Mouse (Mus musculus): ENCODE measurements around the gene Igsf11. TPM values are rescaled to one million over a fixed set of nuclear protein-coding genes. Genes with fewer than 3 reads are reported as not detected.

Igsf11 gene
- polyA plus RNA-seq (2014; fragmentation: Nextera tagmentation; extraction: Ambion mirVana) = 3.5 and 4.5 TPM in 2 replicates

GRCm38 (mm10) chr16:38892371-38892770 is at the start of gene Igsf11:
Igsf11 (plus strand) TSS chr16:38892671.
- Histone ChIP-seq H3K4me1 (replicated peaks; ENCODE audit: control insufficient read depth, insufficient read depth, low read length) (no peaks in the 10 kb centered on the region), H3K4me2 (replicated peaks) (no peak within 1 kb of the TSS), H3K4me3 (replicated peaks; ENCODE audit: low read length) (no peak within 1 kb of the TSS), H3K36me3 (replicated peaks; ENCODE audit: control insufficient read depth, insufficient read depth) (no peaks in the 10 kb centered on the region), H3K9ac (no peak within 1 kb of the TSS), H3K9me3 (ENCODE audit: control insufficient read depth, low read length) (no peaks in the 10 kb centered on the region), H3K27me3 (ENCODE audit: control insufficient read depth, insufficient read depth, low read length) (no peaks in the 10 kb centered on the region), H3K27ac (no peak within 1 kb of the TSS)
- ATAC-seq (ENCODE audit: low FRiP score) (no peak), DNase-seq (ENCODE audit: low spot score) (no peak)
- 86% methylated on average over 7 of the region's 7 CpGs for WGBS

- no peaks in the 10 kb centered on the region for H3K36me3 ChIP-seq (replicated peaks; ENCODE audit: control insufficient read depth, insufficient read depth)
- no peak overlapping the region for H3K9ac ChIP-seq
- H3K4me3 ChIP-seq (replicated peaks; ENCODE audit: low read length) = no peak overlapping the region
- H3K27ac ChIP-seq = no peak overlapping the region
- DNase-seq (ENCODE audit: low spot score) (peak; percentile 84), ATAC-seq (ENCODE audit: low FRiP score) (no peak)
- H3K4me1 ChIP-seq (replicated peaks; ENCODE audit: control insufficient read depth, insufficient read depth, low read length) = no peaks in the 10 kb centered on the region
- 35% methylated on average over 8 of the region's 8 CpGs for WGBS
- 0 out of 2 replicates have a peak overlapping the region, but pooled peaks have one; percentile 27 for H3K4me2 ChIP-seq (replicated peaks)
- H3K9me3 ChIP-seq (ENCODE audit: control insufficient read depth, low read length) = no peaks in the 10 kb centered on the region
- no peaks in the 10 kb centered on the region for H3K27me3 ChIP-seq (ENCODE audit: control insufficient read depth, insufficient read depth, low read length)
Measured at GRCm38 (mm10) chr16:38858120-38858749, 34.2 kb upstream of the Igsf11 start.

- no peak for ATAC-seq (ENCODE audit: low FRiP score)
- H3K27ac ChIP-seq = no peak overlapping the region
- WGBS = 47% methylated on average over 6 of the region's 6 CpGs
- H3K4me1 ChIP-seq (replicated peaks; ENCODE audit: control insufficient read depth, insufficient read depth, low read length) = no peaks in the 10 kb centered on the region
- H3K4me2 ChIP-seq (replicated peaks) = no peak overlapping the region
- no peak for DNase-seq (ENCODE audit: low spot score)
- no peak overlapping the region for H3K9ac ChIP-seq
- no peaks in the 10 kb centered on the region for H3K27me3 ChIP-seq (ENCODE audit: control insufficient read depth, insufficient read depth, low read length)
- H3K4me3 ChIP-seq (replicated peaks; ENCODE audit: low read length) = no peak overlapping the region
- no peaks in the 10 kb centered on the region for H3K36me3 ChIP-seq (replicated peaks; ENCODE audit: control insufficient read depth, insufficient read depth)
- no peaks in the 10 kb centered on the region for H3K9me3 ChIP-seq (ENCODE audit: control insufficient read depth, low read length)
Measured at GRCm38 (mm10) chr16:38860548-38860947, 31.9 kb upstream of the Igsf11 start.

- H3K9me3 ChIP-seq (ENCODE audit: control insufficient read depth, low read length) = no peaks in the 10 kb centered on the region
- H3K4me1 ChIP-seq (replicated peaks; ENCODE audit: control insufficient read depth, insufficient read depth, low read length) = no peaks in the 10 kb centered on the region
- ATAC-seq (ENCODE audit: low FRiP score) (no peak), DNase-seq (ENCODE audit: low spot score) (no peak)
- H3K27ac ChIP-seq = no peak overlapping the region
- 92% methylated on average over 5 of the region's 5 CpGs for WGBS
- H3K4me3 ChIP-seq (replicated peaks; ENCODE audit: low read length) = no peak overlapping the region
- no peak overlapping the region for H3K9ac ChIP-seq
- no peaks in the 10 kb centered on the region for H3K27me3 ChIP-seq (ENCODE audit: control insufficient read depth, insufficient read depth, low read length)
- H3K4me2 ChIP-seq (replicated peaks) = no peak overlapping the region
- no peaks in the 10 kb centered on the region for H3K36me3 ChIP-seq (replicated peaks; ENCODE audit: control insufficient read depth, insufficient read depth)
Measured at GRCm38 (mm10) chr16:38864358-38864757, 28.1 kb upstream of the Igsf11 start.

GRCm38 (mm10) chr16:38873231-38873630 is 19.2 kb upstream of the Igsf11 start:
- H3K4me2 ChIP-seq (replicated peaks) = no peak overlapping the region
- no peaks in the 10 kb centered on the region for H3K36me3 ChIP-seq (replicated peaks; ENCODE audit: control insufficient read depth, insufficient read depth)
- H3K27me3 ChIP-seq (ENCODE audit: control insufficient read depth, insufficient read depth, low read length) = no peaks in the 10 kb centered on the region
- H3K9ac ChIP-seq = no peak overlapping the region
- H3K4me3 ChIP-seq (replicated peaks; ENCODE audit: low read length) = no peak overlapping the region
- 88% methylated on average over 4 of the region's 4 CpGs for WGBS
- no peaks in the 10 kb centered on the region for H3K4me1 ChIP-seq (replicated peaks; ENCODE audit: control insufficient read depth, insufficient read depth, low read length)
- H3K9me3 ChIP-seq (ENCODE audit: control insufficient read depth, low read length) = no peaks in the 10 kb centered on the region
- ATAC-seq (ENCODE audit: low FRiP score) = no peak
- DNase-seq (ENCODE audit: low spot score) = no peak
- H3K27ac ChIP-seq = no peak overlapping the region

GRCm38 (mm10) chr16:38874481-38874880 is 18.0 kb upstream of the Igsf11 start:
- Histone ChIP-seq H3K27ac (no peak overlapping the region), H3K4me1 (replicated peaks; ENCODE audit: control insufficient read depth, insufficient read depth, low read length) (no peaks in the 10 kb centered on the region), H3K36me3 (replicated peaks; ENCODE audit: control insufficient read depth, insufficient read depth) (no peaks in the 10 kb centered on the region), H3K4me3 (replicated peaks; ENCODE audit: low read length) (no peak overlapping the region), H3K27me3 (ENCODE audit: control insufficient read depth, insufficient read depth, low read length) (no peaks in the 10 kb centered on the region), H3K9me3 (ENCODE audit: control insufficient read depth, low read length) (no peaks in the 10 kb centered on the region), H3K4me2 (replicated peaks) (no peak overlapping the region), H3K9ac (no peak overlapping the region)
- ATAC-seq (ENCODE audit: low FRiP score) (no peak), DNase-seq (ENCODE audit: low spot score) (no peak)
- WGBS = 47% methylated on average over 4 of the region's 4 CpGs

- WGBS = 51% methylated on average over 8 of the region's 8 CpGs
- ATAC-seq (ENCODE audit: low FRiP score) = no peak
- no peaks in the 10 kb centered on the region for H3K9me3 ChIP-seq (ENCODE audit: control insufficient read depth, low read length)
Measured at GRCm38 (mm10) chr16:38898816-38899425, 6.5 kb downstream of the Igsf11 start.

GRCm38 (mm10) chr16:38900024-38900423 is 7.6 kb downstream of the Igsf11 start:
- Histone ChIP-seq H3K27me3 (ENCODE audit: control insufficient read depth, insufficient read depth, low read length) (0 out of 2 replicates have a peak, but pooled peaks cover 5% of the 10 kb centered on the region), H3K4me2 (replicated peaks) (no peak overlapping the region), H3K4me1 (replicated peaks; ENCODE audit: control insufficient read depth, insufficient read depth, low read length) (no peaks in the 10 kb centered on the region), H3K4me3 (replicated peaks; ENCODE audit: low read length) (no peak overlapping the region), H3K36me3 (replicated peaks; ENCODE audit: control insufficient read depth, insufficient read depth) (no peaks in the 10 kb centered on the region), H3K9me3 (ENCODE audit: control insufficient read depth, low read length) (no peaks in the 10 kb centered on the region), H3K9ac (no peak overlapping the region), H3K27ac (no peak overlapping the region)
- DNase-seq (ENCODE audit: low spot score) (no peak), ATAC-seq (ENCODE audit: low FRiP score) (no peak)
- 91% methylated on average over 1 of the region's 1 CpGs for WGBS

More at GRCm38 (mm10) chr16:38898816-38899425, 6.5 kb downstream of the Igsf11 start:
- Histone ChIP-seq H3K27ac (no peak overlapping the region), H3K4me1 (replicated peaks; ENCODE audit: control insufficient read depth, insufficient read depth, low read length) (no peaks in the 10 kb centered on the region), H3K4me2 (replicated peaks) (no peak overlapping the region), H3K27me3 (ENCODE audit: control insufficient read depth, insufficient read depth, low read length) (0 out of 2 replicates have a peak, but pooled peaks cover 5% of the 10 kb centered on the region), H3K9ac (no peak overlapping the region), H3K36me3 (replicated peaks; ENCODE audit: control insufficient read depth, insufficient read depth) (no peaks in the 10 kb centered on the region), H3K4me3 (replicated peaks; ENCODE audit: low read length) (no peak overlapping the region)
- DNase-seq (ENCODE audit: low spot score) = no peak

GRCm38 (mm10) chr16:38902111-38902778 is 9.8 kb downstream of the Igsf11 start:
- H3K27me3 ChIP-seq (ENCODE audit: control insufficient read depth, insufficient read depth, low read length) = 0 out of 2 replicates have a peak, but pooled peaks cover 5% of the 10 kb centered on the region
- H3K9ac ChIP-seq = peak overlapping the region; percentile 77
- peak overlapping the region; percentile 67; the same call in 1 of the 2 replicates for H3K27ac ChIP-seq
- DNase-seq (ENCODE audit: low spot score) = peak; percentile 92
- H3K4me3 ChIP-seq (replicated peaks; ENCODE audit: low read length) = peak overlapping the region; percentile 89
- no peaks in the 10 kb centered on the region for H3K36me3 ChIP-seq (replicated peaks; ENCODE audit: control insufficient read depth, insufficient read depth)
- no peaks in the 10 kb centered on the region for H3K9me3 ChIP-seq (ENCODE audit: control insufficient read depth, low read length)
- WGBS = under 1% methylated on average over 62 of the region's 71 CpGs
- peaks cover 8% of the 10 kb centered on the region for H3K4me1 ChIP-seq (replicated peaks; ENCODE audit: control insufficient read depth, insufficient read depth, low read length)
- peak; percentile 96 for ATAC-seq (ENCODE audit: low FRiP score)
- H3K4me2 ChIP-seq (replicated peaks) = peak overlapping the region; percentile 86
